Mouse (Mus musculus) thymus, postnatal 25 days (tissue): ENCODE measurements at regions not wholly inside any gene's neighbourhood (a gene's known extent, or its start where the extent isn't known, plus 50 kb on each side); places are given as distances from the start of the nearest gene placed in this dataset.

Experiments used
- DNase-seq: peaks from one replicate; pipeline ENCODE4 v3.0.0; 2022

GRCm38 (mm10) chr7:136581896-136582295 is 312.5 kb upstream of the Mgmt start:
- no peak for DNase-seq

- DNase-seq: no peak
These were observed 310.1 kb upstream of the Mgmt start for GRCm38 (mm10) chr7:136584361-136584760.

GRCm38 (mm10) chr7:136588491-136588890 is 305.9 kb upstream of the Mgmt start:
- DNase-seq: no peak

- no peak for DNase-seq
These were observed 303.5 kb upstream of the Mgmt start for GRCm38 (mm10) chr7:136590947-136591346.

- no peak for DNase-seq
These were observed 286.9 kb upstream of the Mgmt start for GRCm38 (mm10) chr7:136607278-136608120.

GRCm38 (mm10) chr7:136613496-136613895 is 280.9 kb upstream of the Mgmt start:
- no peak for DNase-seq

GRCm38 (mm10) chr7:136624496-136624895 is 269.9 kb upstream of the Mgmt start:
- DNase-seq: no peak

GRCm38 (mm10) chr7:136631089-136631488 is 263.3 kb upstream of the Mgmt start:
- DNase-seq: no peak

GRCm38 (mm10) chr7:136640160-136640559 is 254.3 kb upstream of the Mgmt start:
- DNase-seq: no peak

GRCm38 (mm10) chr7:136640771-136641170 is 253.6 kb upstream of the Mgmt start:
- DNase-seq: no peak

GRCm38 (mm10) chr7:136649796-136650195 is 244.6 kb upstream of the Mgmt start:
- no peak for DNase-seq

GRCm38 (mm10) chr7:136659930-136660329 is 234.5 kb upstream of the Mgmt start:
- DNase-seq: no peak

- DNase-seq: no peak
These were observed 234.0 kb upstream of the Mgmt start for GRCm38 (mm10) chr7:136660401-136660800.

- DNase-seq: no peak
These were observed 229.9 kb upstream of the Mgmt start for GRCm38 (mm10) chr7:136664424-136665082.

GRCm38 (mm10) chr7:136665901-136666300 is 228.5 kb upstream of the Mgmt start:
- no peak for DNase-seq

- no peak for DNase-seq
These were observed 227.7 kb upstream of the Mgmt start for GRCm38 (mm10) chr7:136666707-136667106.

- no peak for DNase-seq
These were observed 223.7 kb upstream of the Mgmt start for GRCm38 (mm10) chr7:136670675-136671074.

- no peak for DNase-seq
These were observed 220.3 kb upstream of the Mgmt start for GRCm38 (mm10) chr7:136674159-136674558.

GRCm38 (mm10) chr7:136675041-136675440 is 219.4 kb upstream of the Mgmt start:
- DNase-seq: no peak

- no peak for DNase-seq
These were observed 218.3 kb upstream of the Mgmt start for GRCm38 (mm10) chr7:136676104-136676503.

GRCm38 (mm10) chr7:136676987-136677545 is 217.3 kb upstream of the Mgmt start:
- DNase-seq: no peak

GRCm38 (mm10) chr7:136689579-136689978 is 204.8 kb upstream of the Mgmt start:
- DNase-seq: no peak

GRCm38 (mm10) chr7:136706246-136706645 is 188.2 kb upstream of the Mgmt start:
- DNase-seq: no peak
